Mouse (Mus musculus): Measurements from ENCODE around the gene Mrnip.

DNA sequence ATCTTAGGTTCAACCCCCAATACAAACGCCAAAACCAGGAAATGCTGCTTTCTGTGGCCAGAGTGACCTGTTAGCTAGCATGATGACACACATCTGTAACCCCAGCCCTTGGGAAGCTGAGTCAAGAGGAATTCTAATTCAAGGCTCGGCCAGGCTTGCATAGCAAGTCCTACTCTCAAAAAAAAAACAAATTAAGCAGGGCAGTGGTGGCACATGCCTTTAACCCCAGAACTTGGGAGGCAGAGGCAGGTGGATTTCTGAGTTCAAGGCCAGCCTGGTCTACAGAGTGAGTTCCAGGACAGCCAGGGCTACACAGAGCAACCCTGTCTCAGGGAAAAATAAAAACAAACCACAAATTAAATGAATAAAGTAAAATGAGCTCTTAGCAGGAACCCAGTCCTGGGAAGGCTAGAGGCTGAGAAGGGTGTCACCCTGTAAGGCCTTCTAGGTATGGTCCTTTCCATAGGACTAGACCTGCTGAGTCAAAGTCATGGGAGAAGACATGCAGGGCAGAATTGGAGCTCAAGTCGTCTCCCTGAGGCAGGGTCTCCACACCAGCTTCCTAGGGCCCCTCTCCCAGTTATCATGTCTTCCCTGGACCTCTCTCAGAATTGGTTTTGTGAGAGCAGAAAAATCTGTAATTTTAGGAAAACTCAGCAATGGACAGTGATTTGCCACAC, 38.0 kb downstream of the Mrnip start:
- TF ChIP-seq FLI1 (IDR thresholded peaks at IDR 0.05; ENCODE audit: low read length) (no peak), GATA1 (IDR thresholded peaks at IDR 0.05; ENCODE audit: borderline replicate concordance, low read length) (no peak)
